8 mouse cellular contexts compared by ENCODE assay signal in genomic region chr2:25054221-25055067, GRCm38 (mm10). TPM values are rescaled to one million over a fixed set of nuclear protein-coding genes. Genes with fewer than 3 reads are reported as not detected.
DNase-seq lines count a peak whose midpoint lies in the region; ATAC-seq lines count a peak whose summit lies in the region.

Gene Nsmf (plus strand): TSS chr2:25054355.

- H3K36me3 ChIP-seq in intestine, embryonic 14.5 days (ENCODE audit: control insufficient read depth, insufficient read depth, low read length): peaks cover 22% of the 10 kb centered on the region

- peak within 1 kb of the TSS; percentile 88 for H3K4me2 ChIP-seq in intestine, embryonic 14.5 days (ENCODE audit: low read length)

- peak within 1 kb of the TSS; percentile 69 for H3K9ac ChIP-seq in intestine, embryonic 14.5 days (ENCODE audit: low read length)

- H3K4me1 ChIP-seq in intestine, embryonic 14.5 days (replicated peaks; ENCODE audit: control insufficient read depth, insufficient read depth, low read length): peaks cover 6% of the 10 kb centered on the region

- H3K27ac ChIP-seq in intestine, embryonic 14.5 days (ENCODE audit: low read depth): no peak within 1 kb of the TSS

- peak; percentile 91 to 97 for DNase-seq in adrenal gland, adult (ENCODE audit: inconsistent age in 2 of 2, low spot score in 1 of 2)
- DNase-seq in embryo, embryonic 10.5 days (ENCODE audit: low spot score): peak; percentile 91
- DNase-seq in gastrocnemius, postnatal 25 days: peak; percentile 86
- peak; percentile 92 for DNase-seq in intestine, embryonic 14.5 days (ENCODE audit: low spot score)
- DNase-seq in left cerebral cortex, postnatal 14 days (ENCODE audit: low spot score in 2 of 2): peak; percentile 89
- peak; percentile 86 for DNase-seq in mesoderm, embryonic 11.5 days (ENCODE audit: low read depth, low spot score)
- peak; percentile 80 to 85 for DNase-seq in right cerebral cortex, postnatal 36 days (ENCODE audit: low spot score in 2 of 2)
- DNase-seq in yolk sac, embryonic 10.5 days (ENCODE audit: low spot score): peak; percentile 87

- no peaks in the 10 kb centered on the region for H3K27me3 ChIP-seq in intestine, embryonic 14.5 days (replicated peaks; ENCODE audit: control insufficient read depth, insufficient read depth, low read length)

- 5% methylated on average over 47 of the region's 47 CpGs for WGBS in intestine, embryonic 14.5 days

- intact Hi-C loops in left cerebral cortex, postnatal 14 days (cut with DNase I): no loop called here

- H3K4me3 ChIP-seq in intestine, embryonic 14.5 days (ENCODE audit: low read depth, low read length): peak within 1 kb of the TSS; percentile 58

- H3K9me3 ChIP-seq in intestine, embryonic 14.5 days (ENCODE audit: control insufficient read depth, low read length): no peaks in the 10 kb centered on the region

- ATAC-seq in intestine, embryonic 14.5 days (replicated peaks; ENCODE audit: low FRiP score, low TSS enrichment, low read depth): peak; percentile 92

RNA-seq across cellular contexts. Expression of gene Nsmf, which starts in this region (rescaled TPM):
- total RNA-seq in gastrocnemius, postnatal 25 days (2021): 10 to 100 TPM; 12.8 to 15.9 TPM
- polyA plus RNA-seq in intestine, embryonic 14.5 days (2014; fragmentation: Nextera tagmentation; extraction: Ambion mirVana): 44.3 and 50.0 TPM in 2 replicates
- total RNA-seq in left cerebral cortex, postnatal 14 days (2021): 100 to 1,000 TPM; 565 to 580 TPM

Comparison
In these comparisons a context has a peak if more than half of its experiments do, and no peak if none do; other contexts are left out.
1. RNA of gene Nsmf (total RNA-seq): 565 to 580 TPM in left cerebral cortex, postnatal 14 days; 12.8 to 15.9 TPM in gastrocnemius, postnatal 25 days; every median in the first group is over 10 times any median in the second.
2. Peak in every context shown above with its lines, with median percentiles within 50 percentile points of each other: DNase-seq.